Mouse (Mus musculus) urinary bladder, postnatal 4 days (tissue): ENCODE measurements at regions not wholly inside any gene's neighbourhood (a gene's known extent, or its start where the extent isn't known, plus 50 kb on each side); places are given as distances from the start of the nearest gene placed in this dataset.

ENCODE experiments used
- DNase-seq, 2 experiments: peaks; one replicate each; pipeline ENCODE4 v3.0.0; 2021 to 2022; ENCODE audit warnings: low spot score in 2 of 2

- peak in 1 of 2 experiments; percentile 67 for DNase-seq
Measured at GRCm38 (mm10) chr14:63321931-63322510, 186.9 kb downstream of the Tdh start.
